Mouse (Mus musculus): ENCODE data around the gene Carmil1. TPM values are rescaled to one million over a fixed set of nuclear protein-coding genes. Genes with fewer than 3 reads are reported as not detected.
A peak's percentile ranks its signal among the peaks of the same experiment; 100 is the strongest.

The Carmil1 gene
- polyA plus RNA-seq, 1 experiment = 9.8 TPM

- TF ChIP-seq POLR2A (IDR thresholded peaks at IDR 0.05; ENCODE audit: low read depth, low read length) (no peak), CTCF (IDR thresholded peaks at IDR 0.05; ENCODE audit: extremely low read depth, insufficient read length, insufficient replicate concordance, low read depth, low read length) (no peak)
- Histone ChIP-seq H3K4me3 (ENCODE audit: low read depth, low read length) (no peak overlapping the region), H3K27ac (ENCODE audit: insufficient read depth, low read depth, low read length) (no peak overlapping the region), H3K27me3 (ENCODE audit: control insufficient read depth, insufficient read depth, low read length) (no peaks in the 10 kb centered on the region), H3K36me3 (ENCODE audit: control insufficient read depth, insufficient read depth, low read length) (peaks cover 15% of the 10 kb centered on the region), H3K4me1 (ENCODE audit: control insufficient read depth, insufficient read depth, insufficient read length, low read length) (peaks cover 4% of the 10 kb centered on the region; the same call in 1 of the 2 replicates)
- WGBS = 73% methylated on average over 6 of the region's 6 CpGs
Measured at GRCm38 (mm10) chr13:24155190-24155589, 125.4 kb downstream of the Carmil1 start.

DNA sequence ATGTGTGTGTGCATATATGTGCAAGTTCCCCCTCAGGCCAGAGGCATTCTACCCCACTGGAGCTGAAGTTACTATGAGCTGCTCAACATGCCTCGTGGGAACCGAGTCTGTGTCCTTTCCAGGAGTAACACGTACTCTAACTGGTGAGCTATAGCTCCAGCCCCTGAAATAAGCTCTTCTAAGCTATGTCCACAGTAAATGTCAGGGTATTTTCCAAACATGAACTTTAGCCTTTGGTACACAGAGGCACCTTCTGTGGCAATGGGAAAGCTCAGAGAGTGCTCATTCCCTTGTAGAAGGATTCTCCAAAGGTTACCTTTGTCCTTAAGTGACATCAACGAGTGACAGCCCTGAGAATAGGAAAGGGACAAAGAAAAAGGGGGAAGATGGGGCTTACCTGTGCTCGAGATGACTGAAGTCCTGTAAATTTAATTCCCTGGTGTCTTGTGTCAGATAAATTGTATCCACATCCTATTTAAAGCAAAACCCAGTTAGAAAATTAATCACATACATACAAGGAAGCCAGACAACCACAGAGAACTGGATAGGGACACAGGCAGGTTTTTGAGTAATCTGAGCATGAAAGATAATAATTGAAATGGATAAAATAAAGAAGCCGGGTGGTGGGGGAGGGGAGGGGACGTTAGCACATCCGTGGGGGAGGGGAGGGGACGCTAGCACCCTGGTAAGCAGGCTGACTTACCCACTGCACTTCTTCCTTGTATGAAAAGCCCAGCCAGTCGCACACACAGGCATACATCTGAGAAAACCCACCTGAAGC, 126.1 kb downstream of the Carmil1 start:
- Histone ChIP-seq H3K27me3 (ENCODE audit: control insufficient read depth, insufficient read depth, low read length) (no peaks in the 10 kb centered on the region), H3K4me1 (ENCODE audit: control insufficient read depth, insufficient read depth, insufficient read length, low read length) (no peaks in the 10 kb centered on the region; the same call in 1 of the 2 replicates), H3K36me3 (ENCODE audit: control insufficient read depth, insufficient read depth, low read length) (peaks cover 15% of the 10 kb centered on the region), H3K4me3 (ENCODE audit: low read depth, low read length) (no peak overlapping the region), H3K27ac (ENCODE audit: insufficient read depth, low read depth, low read length) (no peak overlapping the region)
- TF ChIP-seq POLR2A (IDR thresholded peaks at IDR 0.05; ENCODE audit: low read depth, low read length) (no peak), CTCF (IDR thresholded peaks at IDR 0.05; ENCODE audit: extremely low read depth, insufficient read length, insufficient replicate concordance, low read depth, low read length) (no peak)
- WGBS = 62% methylated on average over 10 of the region's 10 CpGs

DNA sequence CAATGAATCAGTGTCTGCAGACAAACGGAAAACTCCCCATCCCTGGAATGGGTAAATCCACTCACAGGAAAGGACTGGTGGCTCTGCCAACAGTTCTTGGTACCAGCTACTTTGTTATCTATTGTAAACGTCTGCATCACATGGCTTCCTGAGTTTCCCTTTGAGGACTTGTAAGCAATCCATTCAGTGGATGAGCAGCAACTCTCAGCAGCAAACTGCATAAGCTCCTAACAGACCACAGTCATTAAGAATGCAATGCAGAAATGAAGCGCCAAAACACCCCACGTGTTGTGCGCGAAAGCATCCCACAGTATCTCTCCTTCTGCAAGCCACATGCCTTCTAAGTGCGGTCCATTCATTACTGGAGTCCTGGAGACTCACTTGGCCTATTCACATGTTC, 128.0 kb downstream of the Carmil1 start:
- H3K4me1 ChIP-seq (ENCODE audit: control insufficient read depth, insufficient read depth, insufficient read length, low read length) = peaks cover 4% of the 10 kb centered on the region; the same call in 1 of the 2 replicates
- H3K36me3 ChIP-seq (ENCODE audit: control insufficient read depth, insufficient read depth, low read length) = peaks cover 16% of the 10 kb centered on the region
- H3K27ac ChIP-seq (ENCODE audit: insufficient read depth, low read depth, low read length) = no peak overlapping the region
- WGBS = 78% methylated on average over 7 of the region's 7 CpGs
- TF ChIP-seq CTCF (IDR thresholded peaks at IDR 0.05; ENCODE audit: extremely low read depth, insufficient read length, insufficient replicate concordance, low read depth, low read length) (no peak), POLR2A (IDR thresholded peaks at IDR 0.05; ENCODE audit: low read depth, low read length) (no peak)
- H3K27me3 ChIP-seq (ENCODE audit: control insufficient read depth, insufficient read depth, low read length) = no peaks in the 10 kb centered on the region
- no peak overlapping the region for H3K4me3 ChIP-seq (ENCODE audit: low read depth, low read length)

DNA sequence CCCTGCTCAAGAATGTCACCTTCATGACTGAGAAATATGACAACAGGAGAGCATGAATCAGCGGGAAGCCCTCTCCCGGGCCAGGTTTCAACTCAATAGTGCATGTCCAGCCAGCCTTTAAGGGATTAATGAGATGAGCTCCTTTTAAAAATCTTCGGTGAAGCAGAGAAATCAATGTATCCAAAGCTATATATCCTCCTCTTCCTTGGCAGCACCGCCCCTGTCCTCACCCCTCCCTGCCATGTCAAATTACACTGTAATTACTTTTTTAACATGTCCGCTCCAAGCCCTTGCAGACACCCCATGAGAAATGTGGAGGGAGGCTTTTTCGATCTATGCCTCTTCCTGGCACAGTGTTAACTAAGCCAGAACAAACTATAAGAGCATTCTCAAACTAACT, 129.3 kb downstream of the Carmil1 start:
- H3K4me3 ChIP-seq (ENCODE audit: low read depth, low read length) = no peak overlapping the region
- TF ChIP-seq CTCF (IDR thresholded peaks at IDR 0.05; ENCODE audit: extremely low read depth, insufficient read length, insufficient replicate concordance, low read depth, low read length) (no peak), POLR2A (IDR thresholded peaks at IDR 0.05; ENCODE audit: low read depth, low read length) (no peak)

GRCm38 (mm10) chr13:24148549-24148948, 132.0 kb downstream of the Carmil1 start:
- H3K36me3 ChIP-seq (ENCODE audit: control insufficient read depth, insufficient read depth, low read length) = peaks cover 17% of the 10 kb centered on the region
- peaks cover 4% of the 10 kb centered on the region; the same call in 1 of the 2 replicates for H3K4me1 ChIP-seq (ENCODE audit: control insufficient read depth, insufficient read depth, insufficient read length, low read length)
- H3K27ac ChIP-seq (ENCODE audit: insufficient read depth, low read depth, low read length) = peak overlapping the region; percentile 46; the same call in 1 of the 2 replicates
- H3K4me3 ChIP-seq (ENCODE audit: low read depth, low read length) = no peak overlapping the region
- 37% methylated on average over 1 of the region's 1 CpGs for WGBS
- TF ChIP-seq CTCF (IDR thresholded peaks at IDR 0.05; ENCODE audit: extremely low read depth, insufficient read length, insufficient replicate concordance, low read depth, low read length) = no peak
- TF ChIP-seq POLR2A (IDR thresholded peaks at IDR 0.05; ENCODE audit: low read depth, low read length) = no peak
- H3K27me3 ChIP-seq (ENCODE audit: control insufficient read depth, insufficient read depth, low read length) = no peaks in the 10 kb centered on the region

More for the DNA sequence above, 129.3 kb downstream of the Carmil1 start:
- 94% methylated on average over 6 of the region's 6 CpGs for WGBS
- no peaks in the 10 kb centered on the region for H3K27me3 ChIP-seq (ENCODE audit: control insufficient read depth, insufficient read depth, low read length)
- no peak overlapping the region for H3K27ac ChIP-seq (ENCODE audit: insufficient read depth, low read depth, low read length)
- H3K4me1 ChIP-seq (ENCODE audit: control insufficient read depth, insufficient read depth, insufficient read length, low read length) = peaks cover 4% of the 10 kb centered on the region; the same call in 1 of the 2 replicates
- H3K36me3 ChIP-seq (ENCODE audit: control insufficient read depth, insufficient read depth, low read length) = peaks cover 18% of the 10 kb centered on the region

- WGBS = 89% methylated on average over 3 of the region's 3 CpGs
- Histone ChIP-seq H3K27me3 (ENCODE audit: control insufficient read depth, insufficient read depth, low read length) (no peaks in the 10 kb centered on the region), H3K4me3 (ENCODE audit: low read depth, low read length) (no peak overlapping the region), H3K27ac (ENCODE audit: insufficient read depth, low read depth, low read length) (no peak overlapping the region), H3K4me1 (ENCODE audit: control insufficient read depth, insufficient read depth, insufficient read length, low read length) (peaks cover 4% of the 10 kb centered on the region; the same call in 1 of the 2 replicates), H3K36me3 (ENCODE audit: control insufficient read depth, insufficient read depth, low read length) (peaks cover 16% of the 10 kb centered on the region)
- TF ChIP-seq CTCF (IDR thresholded peaks at IDR 0.05; ENCODE audit: extremely low read depth, insufficient read length, insufficient replicate concordance, low read depth, low read length) (no peak), POLR2A (IDR thresholded peaks at IDR 0.05; ENCODE audit: low read depth, low read length) (no peak)
Measured at GRCm38 (mm10) chr13:24147006-24147405, 133.6 kb downstream of the Carmil1 start.

GRCm38 (mm10) chr13:24146541-24146940, 134.1 kb downstream of the Carmil1 start:
- Histone ChIP-seq H3K4me1 (ENCODE audit: control insufficient read depth, insufficient read depth, insufficient read length, low read length) (peaks cover 4% of the 10 kb centered on the region; the same call in 1 of the 2 replicates), H3K27me3 (ENCODE audit: control insufficient read depth, insufficient read depth, low read length) (no peaks in the 10 kb centered on the region), H3K36me3 (ENCODE audit: control insufficient read depth, insufficient read depth, low read length) (peaks cover 19% of the 10 kb centered on the region), H3K4me3 (ENCODE audit: low read depth, low read length) (no peak overlapping the region), H3K27ac (ENCODE audit: insufficient read depth, low read depth, low read length) (no peak overlapping the region)
- WGBS = 92% methylated on average over 5 of the region's 5 CpGs
- TF ChIP-seq CTCF (IDR thresholded peaks at IDR 0.05; ENCODE audit: extremely low read depth, insufficient read length, insufficient replicate concordance, low read depth, low read length) (no peak), POLR2A (IDR thresholded peaks at IDR 0.05; ENCODE audit: low read depth, low read length) (no peak)
